Mouse (Mus musculus) liver, embryonic 11.5 days (tissue): ENCODE results near the gene Usb1. TPM values are rescaled to one million over a fixed set of nuclear protein-coding genes. Genes with fewer than 3 reads are reported as not detected.

Source experiments
- ATAC-seq: fragments of 200-750 bp; cut with Nextera tagmentation; replicated peaks from 2 replicates; pipeline ENCODE4 v1.8.0; 2017; ENCODE audit warnings: moderate number of reproducible peaks, mild to moderate bottlenecking, moderate TSS enrichment, moderate library complexity; ENCODE audit not compliant: low FRiP score
- DNase-seq: peaks from one replicate; pipeline ENCODE4 v3.0.0-alpha.2; 2017; ENCODE audit warnings: low spot score
- H3K27ac ChIP-seq: fragments of 300-500 bp; sonication (generic); 2 replicates; pipeline ENCODE4 v1.5.1; 2014; ENCODE audit warnings: mild to moderate bottlenecking, low read depth, low read length, control low read depth
- H3K27me3 ChIP-seq: fragments of 300-500 bp; sonication (generic); replicated peaks from 2 replicates; pipeline ENCODE4 v1.6.1; 2014; ENCODE audit warnings: low read length, mixed read lengths; ENCODE audit not compliant: control insufficient read depth, insufficient read depth
- H3K36me3 ChIP-seq: fragments of 300-500 bp; sonication (generic); 2 replicates; pipeline ENCODE4 v1.6.1; 2014; ENCODE audit warnings: mild to moderate bottlenecking, low read length, moderate library complexity, mixed read lengths; ENCODE audit not compliant: control insufficient read depth, insufficient read depth
- H3K4me1 ChIP-seq: fragments of 300-500 bp; sonication (generic); replicated peaks from 2 replicates; pipeline ENCODE4 v1.6.1; 2014; ENCODE audit warnings: low read length, mixed read lengths; ENCODE audit not compliant: control insufficient read depth, insufficient read depth
- H3K4me2 ChIP-seq: fragments of 300-500 bp; sonication (generic); 2 replicates; pipeline ENCODE4 v1.6.1; 2014; ENCODE audit warnings: mild to moderate bottlenecking, control low read depth, moderate library complexity
- H3K4me3 ChIP-seq: fragments of 300-500 bp; sonication (generic); 2 replicates; pipeline ENCODE4 v1.5.1; 2014; ENCODE audit warnings: low read depth, low read length, control low read depth
- H3K9ac ChIP-seq: fragments of 300-500 bp; sonication (generic); 2 replicates; pipeline ENCODE4 v1.6.1; 2014; ENCODE audit warnings: low read depth, low read length, control low read depth
- H3K9me3 ChIP-seq: fragments of 300-500 bp; sonication (generic); 2 replicates; pipeline ENCODE4 v1.6.1; 2016; ENCODE audit warnings: low read length, inconsistent platforms, mixed read lengths; ENCODE audit not compliant: control insufficient read depth
- WGBS: fragments of 180-500 bp; shearing (Covaris S2); extraction: QIAGEN DNeasy Blood & Tissue Kit; methylation state at CpG from one replicate; pipeline ENCODE4 v1.1.7; 2014; 5-methylcytosine and 5-hydroxymethylcytosine counted together
- polyA plus RNA-seq: library from polyadenylated mRNA; unstranded; fragments of >200 nt; fragmentation: Nextera tagmentation; extraction: Ambion mirVana; gene quantifications from 2 replicates; pipeline ENCODE4 v1.2.1, GENCODE M21; 2014

Gene Usb1
- polyA plus RNA-seq, 1 experiment from 2014 or later, result 23.5 TPM

DNA sequence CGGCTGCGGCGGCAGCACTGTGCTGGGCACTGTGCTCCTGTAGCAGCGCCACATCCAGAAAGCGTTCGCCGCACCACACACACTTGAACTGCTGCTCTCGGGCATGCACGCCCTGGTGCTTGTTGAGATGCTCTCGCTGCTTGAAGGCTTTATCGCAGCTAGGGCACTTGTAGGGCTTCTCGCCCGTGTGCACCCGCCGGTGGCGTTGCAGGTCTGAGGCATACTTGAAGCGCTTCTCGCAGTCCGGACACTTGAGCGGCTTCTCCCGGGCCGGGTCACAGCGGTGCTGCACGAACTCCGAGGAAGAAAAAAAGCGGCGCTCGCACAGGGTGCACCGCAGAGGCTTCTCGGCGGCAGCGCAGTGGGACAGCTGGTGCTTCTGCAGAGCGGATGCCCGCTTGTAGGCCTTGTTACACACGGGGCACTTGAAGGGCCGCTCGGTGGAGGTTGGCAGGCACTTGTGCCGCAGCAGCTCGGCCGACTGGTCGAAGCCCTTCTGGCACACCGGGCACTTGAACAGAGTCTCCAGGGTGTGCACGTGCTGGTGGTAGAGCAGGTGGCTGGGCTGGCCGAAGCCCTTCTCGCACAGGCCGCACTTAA is 4.1 kb upstream of the Usb1 start:
- H3K9me3 ChIP-seq, result no peaks in the 10 kb centered on the region
- no peak overlapping the region for H3K4me3 ChIP-seq
- H3K4me1 ChIP-seq, result peaks cover 17% of the 10 kb centered on the region
- ATAC-seq (no peak), DNase-seq (no peak)
- H3K4me2 ChIP-seq, result no peak overlapping the region
- WGBS, result 90% methylated on average over 46 of the region's 46 CpGs
- peaks cover 24% of the 10 kb centered on the region for H3K36me3 ChIP-seq
- H3K9ac ChIP-seq, result no peak overlapping the region
- H3K27me3 ChIP-seq, result no peaks in the 10 kb centered on the region
- no peak overlapping the region for H3K27ac ChIP-seq

DNA sequence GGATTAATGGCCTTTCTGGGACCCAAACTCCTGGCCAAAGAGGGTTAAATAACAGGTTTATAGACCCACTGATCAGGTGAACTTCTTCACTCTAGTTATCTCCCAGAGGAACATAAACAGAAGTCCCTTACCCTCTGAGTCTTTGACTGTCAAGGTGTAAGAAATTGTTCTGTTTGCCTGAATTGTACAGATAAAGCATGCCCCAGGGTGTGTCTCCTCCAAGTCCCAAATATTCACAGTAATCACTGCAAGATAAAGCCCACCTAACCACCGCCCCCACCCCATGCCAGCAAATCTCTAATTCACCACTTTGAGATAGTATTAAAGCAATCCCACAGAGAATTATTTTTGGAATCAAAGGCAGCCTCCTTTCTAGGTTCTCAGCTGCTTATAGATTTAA is 1.7 kb upstream of the Usb1 start:
- peak overlapping the region; percentile 75; the same call in 1 of the 2 replicates for H3K9ac ChIP-seq
- H3K4me3 ChIP-seq, result peak overlapping the region; percentile 85
- WGBS, result 46% methylated on average over 1 of the region's 1 CpGs

DNA sequence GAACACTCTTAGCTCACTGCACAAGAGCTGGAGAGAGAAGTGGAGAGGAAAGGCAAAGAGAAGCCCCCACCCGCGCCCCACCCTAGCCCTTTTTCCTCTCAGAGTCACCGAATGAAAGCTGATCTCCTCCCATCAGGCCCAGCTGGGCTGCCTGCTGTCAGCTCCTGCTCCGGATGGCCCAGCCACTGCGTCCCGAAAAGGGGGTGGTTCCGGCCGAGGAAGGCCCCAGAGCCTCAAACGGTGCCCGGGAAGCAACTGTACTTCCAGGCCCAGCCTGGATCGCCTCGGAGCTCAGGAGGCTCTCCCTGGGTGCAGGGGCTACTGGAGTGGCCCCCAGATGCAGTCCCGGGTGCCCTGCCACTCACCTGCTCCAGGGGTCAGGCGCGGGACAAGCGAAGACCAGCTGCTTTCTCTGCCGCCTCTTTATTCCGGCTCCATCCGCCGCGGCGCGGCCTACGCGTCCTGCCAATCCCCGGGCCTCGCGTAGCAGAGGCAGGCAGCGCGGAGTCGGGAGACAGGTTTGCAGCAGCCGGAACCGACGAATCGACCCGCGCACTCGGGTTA is 846 bp upstream of the Usb1 start:
- under 1% methylated on average over 38 of the region's 38 CpGs for WGBS
- peak overlapping the region; percentile 75 for H3K9ac ChIP-seq
- ATAC-seq (peak; percentile 46), DNase-seq (peak; percentile 88)
- peak overlapping the region; percentile 97 for H3K27ac ChIP-seq
- H3K27me3 ChIP-seq, result no peaks in the 10 kb centered on the region
- peak overlapping the region; percentile 85 for H3K4me3 ChIP-seq
- H3K4me1 ChIP-seq, result peaks cover 17% of the 10 kb centered on the region
- peak overlapping the region; percentile 95 for H3K4me2 ChIP-seq
- peaks cover 27% of the 10 kb centered on the region for H3K36me3 ChIP-seq
- no peaks in the 10 kb centered on the region for H3K9me3 ChIP-seq

More for the DNA sequence above, 1.7 kb upstream of the Usb1 start:
- H3K4me2 ChIP-seq, result peak overlapping the region; percentile 95
- no peaks in the 10 kb centered on the region for H3K27me3 ChIP-seq
- peaks cover 27% of the 10 kb centered on the region for H3K36me3 ChIP-seq
- no peak overlapping the region for H3K27ac ChIP-seq
- H3K4me1 ChIP-seq, result peaks cover 17% of the 10 kb centered on the region
- ATAC-seq (no peak), DNase-seq (no peak)
- H3K9me3 ChIP-seq, result no peaks in the 10 kb centered on the region

DNA sequence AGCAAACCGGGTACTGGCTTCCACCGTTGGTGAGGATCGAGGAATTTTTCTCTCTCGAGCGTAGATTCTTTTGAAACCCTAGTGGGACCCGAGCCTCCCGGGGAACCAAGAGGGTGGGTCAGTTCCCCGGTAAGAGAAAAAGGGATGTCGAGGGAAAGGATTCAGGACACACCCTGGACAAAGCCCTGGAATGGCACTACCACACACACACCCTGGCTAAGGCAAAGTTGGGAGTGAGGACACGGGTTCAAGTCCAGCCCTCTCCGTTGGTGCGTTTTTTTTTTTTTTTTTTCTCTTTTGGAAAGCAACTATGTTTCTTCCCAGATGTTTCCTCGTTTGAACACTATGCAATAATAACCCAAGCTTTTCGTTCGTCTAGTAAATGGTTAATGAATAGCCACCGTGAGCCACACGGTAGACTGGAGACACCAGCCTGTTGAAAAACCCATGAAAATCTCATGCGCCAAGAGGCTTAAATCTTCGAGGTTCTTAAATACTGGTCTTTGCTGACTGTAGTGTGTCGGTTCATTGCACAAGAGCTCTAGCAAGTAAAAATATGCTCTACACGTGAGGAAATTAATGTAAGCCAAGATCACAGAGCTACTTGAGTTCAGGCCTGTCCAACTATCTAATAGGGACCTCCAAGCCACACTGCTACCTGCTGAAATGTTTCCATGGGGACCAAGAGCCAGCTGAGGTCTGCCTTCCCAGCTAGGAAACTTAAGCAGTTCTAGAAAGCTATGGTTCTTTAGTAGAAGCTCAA is 534 bp downstream of the Usb1 start:
- H3K4me1 ChIP-seq, result peaks cover 17% of the 10 kb centered on the region
- DNase-seq (no peak), ATAC-seq (no peak; the same call in 1 of the 2 replicates)
- peak overlapping the region; percentile 75 for H3K9ac ChIP-seq
- H3K4me2 ChIP-seq, result peak overlapping the region; percentile 95
- 25% methylated on average over 21 of the region's 21 CpGs for WGBS
- H3K27ac ChIP-seq, result peak overlapping the region; percentile 97
- peaks cover 24% of the 10 kb centered on the region for H3K36me3 ChIP-seq
- peak overlapping the region; percentile 85 for H3K4me3 ChIP-seq
- H3K27me3 ChIP-seq, result no peaks in the 10 kb centered on the region
- H3K9me3 ChIP-seq, result no peaks in the 10 kb centered on the region

DNA sequence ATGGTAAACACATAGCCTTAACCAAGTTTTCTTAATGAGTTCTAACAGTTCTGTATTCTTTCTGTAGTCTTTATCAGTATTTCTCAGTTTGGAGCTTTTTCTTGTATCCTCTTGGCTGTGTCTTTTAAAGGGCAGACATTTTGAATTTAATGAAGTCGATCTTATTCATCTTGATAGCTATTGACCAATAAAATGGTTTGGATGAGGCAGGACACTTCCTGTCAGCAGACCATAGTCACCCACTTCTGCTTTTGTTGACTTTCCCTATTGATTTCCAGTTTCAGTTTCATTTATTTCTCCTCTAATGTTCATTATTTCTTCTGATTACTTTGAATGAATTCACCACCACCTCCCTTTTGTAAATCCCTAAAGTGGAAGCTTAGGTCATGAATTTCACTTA is 3.6 kb downstream of the Usb1 start:
- no peak for DNase-seq
- Histone ChIP-seq H3K9ac (no peak overlapping the region), H3K36me3 (peaks cover 4% of the 10 kb centered on the region; the same call in 1 of the 2 replicates), H3K27me3 (no peaks in the 10 kb centered on the region), H3K27ac (no peak overlapping the region), H3K9me3 (no peaks in the 10 kb centered on the region), H3K4me3 (no peak overlapping the region), H3K4me2 (no peak overlapping the region), H3K4me1 (peaks cover 9% of the 10 kb centered on the region)
- 75% methylated on average over 1 of the region's 1 CpGs for WGBS
- no peak for ATAC-seq

DNA sequence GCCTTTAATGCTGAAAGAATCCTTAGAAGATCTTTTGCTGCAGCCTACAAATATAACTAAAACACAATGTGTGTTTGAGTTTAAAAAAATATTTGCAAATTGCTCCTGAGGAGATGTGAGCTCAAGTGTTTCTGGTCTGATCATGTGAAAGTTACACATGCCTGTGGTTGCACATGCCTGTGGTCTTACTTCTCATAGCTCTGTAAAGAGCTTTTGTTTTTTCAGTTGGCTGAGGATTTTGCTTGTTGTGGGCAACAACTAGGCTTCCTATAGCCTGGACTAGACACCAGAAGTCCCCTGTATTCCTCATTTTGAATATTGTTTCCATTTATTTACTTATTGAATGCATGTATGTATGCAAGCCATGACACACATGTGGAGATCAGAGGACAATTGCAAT is 4.3 kb downstream of the Usb1 start:
- ATAC-seq (no peak), DNase-seq (no peak)
- Histone ChIP-seq H3K27me3 (no peaks in the 10 kb centered on the region), H3K9me3 (no peaks in the 10 kb centered on the region), H3K4me3 (no peak overlapping the region), H3K9ac (no peak overlapping the region), H3K4me1 (peaks cover 4% of the 10 kb centered on the region), H3K27ac (no peak overlapping the region), H3K36me3 (peaks cover 4% of the 10 kb centered on the region; the same call in 1 of the 2 replicates), H3K4me2 (no peak overlapping the region)

DNA sequence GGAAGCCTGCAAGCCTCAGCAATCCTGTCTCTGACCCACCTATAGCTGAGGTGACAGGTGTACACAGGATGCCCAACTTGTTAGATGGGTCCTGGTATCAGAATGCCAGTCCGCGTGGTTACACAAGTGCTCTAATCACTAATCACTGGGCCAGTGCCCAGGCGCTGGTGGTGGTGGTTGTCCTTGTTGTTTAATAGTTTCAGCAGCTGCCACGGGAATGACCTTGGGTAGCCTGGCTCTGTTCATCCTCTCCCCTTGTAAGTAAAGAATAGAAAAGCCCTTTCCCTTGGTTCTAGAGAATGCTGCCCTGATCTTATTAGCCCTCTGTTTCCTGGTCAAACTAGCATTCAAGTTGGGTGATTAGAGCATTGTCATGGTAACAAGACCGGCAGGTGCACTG is 9.6 kb downstream of the Usb1 start:
- H3K4me3 ChIP-seq, result no peak overlapping the region
- H3K27ac ChIP-seq, result no peak overlapping the region
- ATAC-seq, result no peak
- 74% methylated on average over 5 of the region's 5 CpGs for WGBS
- H3K9me3 ChIP-seq, result no peaks in the 10 kb centered on the region
- no peaks in the 10 kb centered on the region for H3K27me3 ChIP-seq
- H3K4me1 ChIP-seq, result no peaks in the 10 kb centered on the region
- no peaks in the 10 kb centered on the region; the same call in 1 of the 2 replicates for H3K36me3 ChIP-seq
- DNase-seq, result no peak
- no peak overlapping the region for H3K4me2 ChIP-seq
- no peak overlapping the region for H3K9ac ChIP-seq

DNA sequence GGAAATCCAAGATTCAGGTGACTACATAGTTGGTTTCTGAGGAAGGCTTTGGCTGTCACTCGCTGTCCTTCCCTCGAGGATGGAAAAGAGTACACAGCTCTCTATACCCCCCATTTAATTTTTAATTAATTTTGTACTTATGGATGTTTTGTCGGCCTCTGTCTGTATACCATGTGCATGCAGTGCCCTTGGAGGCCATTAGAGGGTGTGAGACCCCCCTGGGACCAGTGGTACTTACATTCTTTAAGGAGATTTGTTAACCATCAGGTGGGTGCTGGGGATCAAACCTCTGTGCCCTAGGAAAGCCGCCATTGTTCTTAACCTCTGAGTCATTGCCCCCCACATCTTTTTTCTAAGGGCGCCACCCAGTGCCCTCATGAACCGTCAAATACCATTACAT is 12.6 kb downstream of the Usb1 start:
- no peaks in the 10 kb centered on the region for H3K4me1 ChIP-seq
- H3K9me3 ChIP-seq, result no peaks in the 10 kb centered on the region
- no peak overlapping the region for H3K4me2 ChIP-seq
- no peak overlapping the region for H3K4me3 ChIP-seq
- ATAC-seq (no peak), DNase-seq (no peak)
- no peak overlapping the region for H3K9ac ChIP-seq
- no peaks in the 10 kb centered on the region; the same call in 1 of the 2 replicates for H3K36me3 ChIP-seq
- WGBS, result 76% methylated on average over 6 of the region's 6 CpGs
- peaks cover 8% of the 10 kb centered on the region for H3K27me3 ChIP-seq
- H3K27ac ChIP-seq, result no peak overlapping the region
